ENCODE assay signal across 11 mouse cellular contexts in the genomic region with DNA sequence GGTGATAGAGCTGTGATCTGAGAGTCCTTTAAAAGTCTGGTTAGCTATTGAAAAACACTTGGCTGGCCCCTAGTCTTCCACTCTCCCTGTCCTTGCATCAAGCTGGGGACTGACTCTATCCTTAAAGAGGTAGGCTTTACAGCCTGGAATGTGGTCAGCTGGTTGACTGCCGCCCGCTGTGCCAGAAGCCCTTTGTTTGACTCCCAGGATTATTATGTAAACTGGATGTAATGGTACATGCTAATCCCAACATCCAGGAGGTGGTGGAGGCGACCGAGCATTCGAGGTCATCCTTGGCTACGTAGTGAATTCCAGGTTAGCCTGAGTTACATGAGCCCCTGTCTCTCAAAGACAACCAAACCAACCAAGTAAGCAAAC. TPM values are rescaled to one million over a fixed set of nuclear protein-coding genes. Genes with fewer than 3 reads are reported as not detected.
DNase-seq lines count a peak whose midpoint lies in the region; ATAC-seq and TF ChIP-seq lines count a peak whose summit lies in the region.
"Had no signal": no experiment of that assay in that cellular context is flagged by ENCODE, and none has a peak within 500 bp of the region (broad histone marks: within the 10 kb centered on the region; RNA-seq: fewer than 3 reads in every experiment).

No protein-coding gene starts in this region.

- H3K4me2 ChIP-seq in lung, embryonic 15.5 days = no peak overlapping the region
- no peak overlapping the region for H3K4me2 ChIP-seq in forebrain, embryonic 15.5 days (replicated peaks)
- H3K4me2 ChIP-seq: liver, embryonic 15.5 days had no signal

- TF ChIP-seq CTCF in thymus, adult 2 months (IDR thresholded peaks at IDR 0.05; ENCODE audit: borderline replicate concordance, control insufficient read depth, extremely low read depth, insufficient read depth, low read length, poor library complexity) = no peak

- peaks cover 2% of the 10 kb centered on the region; the same call in 1 of the 2 replicates for H3K9me3 ChIP-seq in lung, embryonic 15.5 days
- no peaks in the 10 kb centered on the region for H3K9me3 ChIP-seq in forebrain, embryonic 15.5 days
- H3K9me3 ChIP-seq: liver, embryonic 15.5 days had no signal

- H3K4me3 ChIP-seq in lung, embryonic 15.5 days = no peak overlapping the region
- no peak overlapping the region for H3K4me3 ChIP-seq in forebrain, embryonic 15.5 days
- no peak overlapping the region for H3K4me3 ChIP-seq in thymus, adult 2 months (ENCODE audit: control insufficient read depth, insufficient read depth, low read length)
- H3K4me3 ChIP-seq: erythroblast, embryonic 14.5 days; liver, embryonic 15.5 days had no signal

- H3K27me3 ChIP-seq in lung, embryonic 15.5 days = no peaks in the 10 kb centered on the region
- no peaks in the 10 kb centered on the region for H3K27me3 ChIP-seq in forebrain, embryonic 15.5 days
- H3K27me3 ChIP-seq in thymus, adult 2 months (ENCODE audit: control insufficient read depth, insufficient read depth, low read length) = no peaks in the 10 kb centered on the region

- 0 out of 2 replicates have a peak, but pooled peaks have one; percentile 11 for ATAC-seq in frontal cortex, adult (ENCODE audit: low TSS enrichment)
- 0 out of 2 replicates have a peak, but pooled peaks have one; percentile 24 for ATAC-seq in lung, embryonic 15.5 days (ENCODE audit: borderline replicate concordance, extremely low read depth, low FRiP score, low TSS enrichment)
- ATAC-seq in forebrain, embryonic 15.5 days (replicated peaks) = no peak
- ATAC-seq: inflammation-experienced regulatory T-cells, adult 6 months had no signal

- H3K27ac ChIP-seq in lung, embryonic 15.5 days = no peak overlapping the region
- H3K27ac ChIP-seq in forebrain, embryonic 15.5 days (replicated peaks) = no peak overlapping the region
- no peak overlapping the region for H3K27ac ChIP-seq in thymus, adult 2 months (ENCODE audit: control insufficient read depth, insufficient read depth, low read length)
- H3K27ac ChIP-seq: liver, embryonic 15.5 days had no signal

- no peak overlapping the region for H3K9ac ChIP-seq in lung, embryonic 15.5 days
- no peak overlapping the region for H3K9ac ChIP-seq in forebrain, embryonic 15.5 days (replicated peaks)
- H3K9ac ChIP-seq: liver, embryonic 15.5 days had no signal

- H3K4me1 ChIP-seq in lung, embryonic 15.5 days = peaks cover 14% of the 10 kb centered on the region
- H3K4me1 ChIP-seq in forebrain, embryonic 15.5 days = peaks cover 7% of the 10 kb centered on the region; the same call in 1 of the 2 replicates
- no peaks in the 10 kb centered on the region for H3K4me1 ChIP-seq in thymus, adult 2 months (replicated peaks; ENCODE audit: control insufficient read depth, insufficient read depth, low read length)
- H3K4me1 ChIP-seq: liver, embryonic 15.5 days had no signal

- H3K36me3 ChIP-seq in lung, embryonic 15.5 days = no peaks in the 10 kb centered on the region
- no peaks in the 10 kb centered on the region for H3K36me3 ChIP-seq in forebrain, embryonic 15.5 days
- H3K36me3 ChIP-seq in thymus, adult 2 months (ENCODE audit: control insufficient read depth, insufficient read depth, low read length) = no peaks in the 10 kb centered on the region
- H3K36me3 ChIP-seq: liver, embryonic 15.5 days had no signal

- no peak for DNase-seq in frontal cortex, postnatal 25 days (ENCODE audit: low spot score in 2 of 2)
- DNase-seq in ES-CJ7 (ENCODE audit: low read depth, low spot score) = peak; percentile 97
- DNase-seq in heart, adult 18-20 months = peak; percentile 85 to 88
- DNase-seq in natural killer cell, adult 2 months (ENCODE audit: low spot score in 2 of 2) = no peak
- no peak for DNase-seq in thymus, adult 2 months

- TF ChIP-seq POLR2A in thymus, adult 2 months (IDR thresholded peaks at IDR 0.05; ENCODE audit: control insufficient read depth, extremely low read depth, insufficient read depth, low read length, poor library complexity) = no peak

- WGBS in lung, embryonic 15.5 days = 34% methylated on average over 6 of the region's 6 CpGs
- 22% methylated on average over 6 of the region's 6 CpGs for WGBS in forebrain, embryonic 15.5 days
- 94% methylated on average over 6 of the region's 6 CpGs for WGBS in thymus, adult 2 months

RNA-seq across cellular contexts. Expression of gene Cipc, which starts 14.3 kb away (rescaled TPM):
- total RNA-seq in heart, adult 18-20 months (2021) = 10 to 100 TPM; 37.1 to 40.8 TPM
- 18.0 and 19.2 TPM in 2 replicates for polyA plus RNA-seq in lung, embryonic 15.5 days (2015; fragmentation: Nextera tagmentation; extraction: Ambion mirVana)
- polyA plus RNA-seq in forebrain, embryonic 15.5 days (2015; fragmentation: Nextera tagmentation; extraction: Ambion mirVana) = 53.6 and 55.3 TPM in 2 replicates
- polyA plus RNA-seq in thymus, adult 2 months (2012; rRNA removed) = 43.8 and 56.5 TPM in 2 replicates

RNA-seq across cellular contexts. Expression of gene Irf2bpl, which starts 48.0 kb away (rescaled TPM):
- total RNA-seq in heart, adult 18-20 months (2021) = 10 to 100 TPM; 30.0 to 30.5 TPM
- 49.4 and 50.0 TPM in 2 replicates for polyA plus RNA-seq in lung, embryonic 15.5 days (2015; fragmentation: Nextera tagmentation; extraction: Ambion mirVana)
- polyA plus RNA-seq in forebrain, embryonic 15.5 days (2015; fragmentation: Nextera tagmentation; extraction: Ambion mirVana) = 94.9 and 95.8 TPM in 2 replicates
- polyA plus RNA-seq in thymus, adult 2 months (2012; rRNA removed) = 38.6 and 46.1 TPM in 2 replicates

RNA-seq across cellular contexts. Expression of gene Zdhhc22, which starts 57.7 kb away (rescaled TPM):
- not detected for total RNA-seq in heart, adult 18-20 months (2021)
- 0.12 TPM in 1 of 2 replicates, not detected in the other for polyA plus RNA-seq in lung, embryonic 15.5 days (2015; fragmentation: Nextera tagmentation; extraction: Ambion mirVana)
- 6.6 and 7.1 TPM in 2 replicates for polyA plus RNA-seq in forebrain, embryonic 15.5 days (2015; fragmentation: Nextera tagmentation; extraction: Ambion mirVana)
- polyA plus RNA-seq in thymus, adult 2 months (2012; rRNA removed) = 0.86 and 1.6 TPM in 2 replicates
- polyA plus RNA-seq: erythroblast, embryonic 14.5 days had no signal

Comparison
In these comparisons a context has a peak if more than half of its experiments do, and no peak if none do; other contexts are left out.
1. DNase-seq: peak in ES-CJ7 (single experiment) and heart, adult 18-20 months (2 of 2); none in frontal cortex, postnatal 25 days (0 of 2), natural killer cell, adult 2 months (0 of 2) and thymus, adult 2 months (single experiment).